Mouse (Mus musculus) ES-E14 (cell line): ENCODE measurements around the gene Nos3.

Source experiments
- CHD2 ChIP-seq: IDR thresholded peaks from 2 replicates; pipeline ENCODE4 v1.6.1; 2014; ENCODE audit warnings: mild to moderate bottlenecking, low read depth, low read length, inconsistent platforms
- HCFC1 ChIP-seq: IDR thresholded peaks from 2 replicates; pipeline ENCODE4 v1.6.1; 2012; ENCODE audit warnings: low read length, inconsistent platforms, borderline replicate concordance; ENCODE audit not compliant: insufficient read depth
- MAFK ChIP-seq: IDR thresholded peaks from 2 replicates; pipeline ENCODE4 v1.6.1; 2014; ENCODE audit warnings: mild to moderate bottlenecking, low read depth, low read length, inconsistent platforms; ENCODE audit not compliant: insufficient read depth

- no peak for TF ChIP-seq MAFK
- TF ChIP-seq HCFC1: no peak
- TF ChIP-seq CHD2: no peak
These were observed 38.3 kb upstream of the Nos3 start for GRCm38 (mm10) chr5:24326166-24326841.
